Comparison of ENCODE assay signal across 8 mouse cellular contexts in genomic region chr17:35840561-35840960, GRCm38 (mm10). TPM values are rescaled to one million over a fixed set of nuclear protein-coding genes. Genes with fewer than 3 reads are reported as not detected.
DNase-seq lines count a peak whose midpoint lies in the region; ATAC-seq and TF ChIP-seq lines count a peak whose summit lies in the region.

No protein-coding gene starts in this region.

- DNase-seq in kidney, adult 2 months = no peak
- DNase-seq in kidney, postnatal 14 days = no peak
- no peak for DNase-seq in hindbrain, embryonic 14.5 days (ENCODE audit: low spot score)
- DNase-seq in thymus, postnatal 4 days = no peak
- no peak for DNase-seq in cerebellum, adult 8-10 months
- DNase-seq in kidney, postnatal 10 days = no peak

- no peak for ATAC-seq in hindbrain, embryonic 14.5 days (ENCODE audit: low FRiP score)
- ATAC-seq in midbrain, embryonic 15.5 days (replicated peaks) = no peak

- peak overlapping the region; percentile 35 for H3K4me2 ChIP-seq in hindbrain, embryonic 14.5 days (replicated peaks)
- peak overlapping the region; percentile 78 for H3K4me2 ChIP-seq in midbrain, embryonic 15.5 days

- TF ChIP-seq CTCF in kidney, adult 2 months (conservative IDR thresholded peaks at IDR 0.05; ENCODE audit: insufficient read depth, insufficient read length, low read depth, low read length) = no peak
- no peak for TF ChIP-seq CTCF in bone marrow, adult 2 months (IDR thresholded peaks at IDR 0.05; ENCODE audit: control insufficient read depth, insufficient read depth, low read length)

- H3K27me3 ChIP-seq in kidney, adult 2 months (replicated peaks; ENCODE audit: control insufficient read depth, insufficient read depth, low read length) = no peaks in the 10 kb centered on the region
- H3K27me3 ChIP-seq in hindbrain, embryonic 14.5 days (ENCODE audit: control insufficient read depth, insufficient read depth, low read length) = no peaks in the 10 kb centered on the region
- no peaks in the 10 kb centered on the region for H3K27me3 ChIP-seq in midbrain, embryonic 15.5 days (replicated peaks)

- H3K36me3 ChIP-seq in kidney, adult 2 months (ENCODE audit: control insufficient read depth, insufficient read depth, low read length) = no peaks in the 10 kb centered on the region
- peaks cover 22% of the 10 kb centered on the region for H3K36me3 ChIP-seq in hindbrain, embryonic 14.5 days (replicated peaks; ENCODE audit: control insufficient read depth, insufficient read depth)
- peaks cover 4% of the 10 kb centered on the region for H3K36me3 ChIP-seq in midbrain, embryonic 15.5 days (replicated peaks)

- H3K9ac ChIP-seq in hindbrain, embryonic 14.5 days = 0 out of 2 replicates have a peak overlapping the region, but pooled peaks have one; percentile 29
- no peak overlapping the region for H3K9ac ChIP-seq in midbrain, embryonic 15.5 days

- TF ChIP-seq POLR2A in kidney, adult 2 months (IDR thresholded peaks at IDR 0.05; ENCODE audit: low read depth, low read length) = no peak
- no peak for TF ChIP-seq POLR2A in bone marrow, adult 2 months (IDR thresholded peaks at IDR 0.05; ENCODE audit: borderline replicate concordance, control insufficient read depth, low read depth, low read length)

- WGBS in kidney, adult 2 months = 53% methylated on average over 14 of the region's 14 CpGs
- 40% methylated on average over 14 of the region's 14 CpGs for WGBS in bone marrow, adult 2 months
- 64% methylated on average over 12 of the region's 14 CpGs for WGBS in hindbrain, embryonic 14.5 days
- 51% methylated on average over 14 of the region's 14 CpGs for WGBS in midbrain, embryonic 15.5 days

- H3K27ac ChIP-seq in kidney, adult 2 months (ENCODE audit: insufficient read depth, low read depth, low read length) = no peak overlapping the region
- H3K27ac ChIP-seq in bone marrow, adult 2 months (ENCODE audit: control insufficient read depth, insufficient read depth, low read depth, low read length, poor library complexity) = 0 out of 2 replicates have a peak overlapping the region, but pooled peaks have one; percentile 31
- peak overlapping the region; percentile 2 for H3K27ac ChIP-seq in hindbrain, embryonic 14.5 days
- H3K27ac ChIP-seq in midbrain, embryonic 15.5 days = peak overlapping the region; percentile 82; the same call in 1 of the 2 replicates

- no peaks in the 10 kb centered on the region for H3K9me3 ChIP-seq in hindbrain, embryonic 14.5 days (ENCODE audit: control insufficient read depth, low read length)
- H3K9me3 ChIP-seq in midbrain, embryonic 15.5 days = no peaks in the 10 kb centered on the region

- H3K4me3 ChIP-seq in kidney, adult 2 months (ENCODE audit: insufficient read depth, low read depth, low read length) = peak overlapping the region; percentile 39; the same call in 1 of the 2 replicates
- peak overlapping the region; percentile 46 for H3K4me3 ChIP-seq in bone marrow, adult 2 months (replicated peaks; ENCODE audit: control insufficient read depth, low read depth, low read length)
- peak overlapping the region; percentile 24 for H3K4me3 ChIP-seq in hindbrain, embryonic 14.5 days (replicated peaks; ENCODE audit: low read length)
- H3K4me3 ChIP-seq in midbrain, embryonic 15.5 days = peak overlapping the region; percentile 71

- peaks cover 18% of the 10 kb centered on the region for H3K4me1 ChIP-seq in kidney, adult 2 months (ENCODE audit: control insufficient read depth, insufficient read depth, low read length)
- peaks cover 1% of the 10 kb centered on the region; the same call in 1 of the 2 replicates for H3K4me1 ChIP-seq in bone marrow, adult 2 months (ENCODE audit: control insufficient read depth, insufficient read depth, low read length)
- peaks cover 24% of the 10 kb centered on the region for H3K4me1 ChIP-seq in hindbrain, embryonic 14.5 days (replicated peaks; ENCODE audit: control insufficient read depth, insufficient read depth, low read length)
- H3K4me1 ChIP-seq in midbrain, embryonic 15.5 days = peaks cover 27% of the 10 kb centered on the region

RNA-seq across cellular contexts. Expression of gene Mdc1, which starts 0.8 kb away (rescaled TPM):
- 5.7 TPM in 2 replicates for polyA plus RNA-seq in kidney, adult 2 months (2012; rRNA removed)
- 17.2 and 24.2 TPM in 2 replicates for polyA plus RNA-seq in bone marrow, adult 2 months (2011; ENCODE audit: insufficient read depth, insufficient read length, low replicate concordance, missing spikeins)
- 9.2 and 10.7 TPM in 2 replicates for polyA plus RNA-seq in hindbrain, embryonic 14.5 days (2014; fragmentation: Nextera tagmentation; extraction: Ambion mirVana)
- 9.0 and 10.7 TPM in 2 replicates for polyA plus RNA-seq in midbrain, embryonic 15.5 days (2015; fragmentation: Nextera tagmentation; extraction: Ambion mirVana)

RNA-seq across cellular contexts. Expression of gene Tubb5, which starts 2.5 kb away (rescaled TPM):
- 98.9 and 109 TPM in 2 replicates for polyA plus RNA-seq in kidney, adult 2 months (2012; rRNA removed)
- polyA plus RNA-seq in bone marrow, adult 2 months (2011; ENCODE audit: insufficient read depth, insufficient read length, low replicate concordance, missing spikeins) = 380 and 447 TPM in 2 replicates
- 1,664 and 1,709 TPM in 2 replicates for polyA plus RNA-seq in hindbrain, embryonic 14.5 days (2014; fragmentation: Nextera tagmentation; extraction: Ambion mirVana)
- polyA plus RNA-seq in midbrain, embryonic 15.5 days (2015; fragmentation: Nextera tagmentation; extraction: Ambion mirVana) = 1,854 and 1,858 TPM in 2 replicates

RNA-seq across cellular contexts. Expression of gene Flot1, which starts 17.5 kb away (rescaled TPM):
- polyA plus RNA-seq in kidney, adult 2 months (2012; rRNA removed) = 45.3 and 45.7 TPM in 2 replicates
- polyA plus RNA-seq in bone marrow, adult 2 months (2011; ENCODE audit: insufficient read depth, insufficient read length, low replicate concordance, missing spikeins) = 41.7 and 90.0 TPM in 2 replicates
- polyA plus RNA-seq in hindbrain, embryonic 14.5 days (2014; fragmentation: Nextera tagmentation; extraction: Ambion mirVana) = 86.3 and 96.6 TPM in 2 replicates
- 86.8 and 98.0 TPM in 2 replicates for polyA plus RNA-seq in midbrain, embryonic 15.5 days (2015; fragmentation: Nextera tagmentation; extraction: Ambion mirVana)

RNA-seq across cellular contexts. Expression of gene Ier3, which starts 19.1 kb away (rescaled TPM):
- 26.3 and 28.4 TPM in 2 replicates for polyA plus RNA-seq in kidney, adult 2 months (2012; rRNA removed)
- 8.7 and 17.1 TPM in 2 replicates for polyA plus RNA-seq in bone marrow, adult 2 months (2011; ENCODE audit: insufficient read depth, insufficient read length, low replicate concordance, missing spikeins)
- 6.6 and 7.5 TPM in 2 replicates for polyA plus RNA-seq in hindbrain, embryonic 14.5 days (2014; fragmentation: Nextera tagmentation; extraction: Ambion mirVana)
- 9.7 and 9.9 TPM in 2 replicates for polyA plus RNA-seq in midbrain, embryonic 15.5 days (2015; fragmentation: Nextera tagmentation; extraction: Ambion mirVana)

RNA-seq across cellular contexts. Expression of gene Nrm, which starts 20.6 kb away (rescaled TPM):
- polyA plus RNA-seq in kidney, adult 2 months (2012; rRNA removed) = 4.0 and 6.3 TPM in 2 replicates
- polyA plus RNA-seq in bone marrow, adult 2 months (2011; ENCODE audit: insufficient read depth, insufficient read length, low replicate concordance, missing spikeins) = 16.0 and 22.4 TPM in 2 replicates
- polyA plus RNA-seq in hindbrain, embryonic 14.5 days (2014; fragmentation: Nextera tagmentation; extraction: Ambion mirVana) = 18.2 and 20.3 TPM in 2 replicates
- polyA plus RNA-seq in midbrain, embryonic 15.5 days (2015; fragmentation: Nextera tagmentation; extraction: Ambion mirVana) = 18.6 and 18.9 TPM in 2 replicates
